8 mouse cellular contexts compared by ENCODE assay signal in genomic region chr8:105348450-105349095, GRCm38 (mm10). TPM values are rescaled to one million over a fixed set of nuclear protein-coding genes. Genes with fewer than 3 reads are reported as not detected.
DNase-seq lines count a peak whose midpoint lies in the region; ATAC-seq lines count a peak whose summit lies in the region.

Gene Slc9a5 (plus strand): TSS chr8:105348843.

- DNase-seq in cerebellum, adult 18-20 months = peak; percentile 64 to 75
- DNase-seq in forelimb bud, embryonic 11.5 days (ENCODE audit: low read depth, low spot score) = peak; percentile 83
- peak; percentile 34 for DNase-seq in kidney, adult 9 months
- DNase-seq in yolk sac, embryonic 10.5 days (ENCODE audit: low spot score) = peak; percentile 72

- H3K27ac ChIP-seq in liver, embryonic 12.5 days = peak within 1 kb of the TSS; percentile 74; the same call in 1 of the 2 replicates
- H3K27ac ChIP-seq in neural tube, embryonic 14.5 days (ENCODE audit: low read depth, low read length) = peak within 1 kb of the TSS; percentile 45; the same call in 1 of the 2 replicates

- H3K4me3 ChIP-seq in megakaryocyte, embryonic 14.5 days (replicated peaks) = peak within 1 kb of the TSS; percentile 98
- H3K4me3 ChIP-seq in liver, embryonic 12.5 days = peak within 1 kb of the TSS; percentile 70
- H3K4me3 ChIP-seq in neural tube, embryonic 14.5 days (ENCODE audit: low read depth, low read length) = peak within 1 kb of the TSS; percentile 66

- H3K36me3 ChIP-seq in megakaryocyte, embryonic 14.5 days (replicated peaks; ENCODE audit: low read length) = peaks cover 15% of the 10 kb centered on the region
- no peaks in the 10 kb centered on the region for H3K36me3 ChIP-seq in liver, embryonic 12.5 days
- no peaks in the 10 kb centered on the region for H3K36me3 ChIP-seq in neural tube, embryonic 14.5 days (ENCODE audit: control insufficient read depth, insufficient read depth, low read length)

- H3K27me3 ChIP-seq in megakaryocyte, embryonic 14.5 days (replicated peaks) = peaks cover 35% of the 10 kb centered on the region
- peaks cover 89% of the 10 kb centered on the region for H3K27me3 ChIP-seq in liver, embryonic 12.5 days (replicated peaks)
- H3K27me3 ChIP-seq in neural tube, embryonic 14.5 days (ENCODE audit: control insufficient read depth, insufficient read depth, low read length) = peaks cover 8% of the 10 kb centered on the region

- no peak for ATAC-seq in megakaryocyte, adult 5-6 weeks (ENCODE audit: poor library complexity, severe bottlenecking)
- no peak for ATAC-seq in liver, embryonic 12.5 days
- ATAC-seq in neural tube, embryonic 14.5 days (ENCODE audit: low read depth) = peak; percentile 19

- WGBS in liver, embryonic 12.5 days (ENCODE audit: insufficient replicate concordance) = 1% methylated on average over 34 of the region's 34 CpGs
- under 1% methylated on average over 34 of the region's 34 CpGs for WGBS in neural tube, embryonic 14.5 days

- H3K4me2 ChIP-seq in liver, embryonic 12.5 days = peak within 1 kb of the TSS; percentile 98
- H3K4me2 ChIP-seq in neural tube, embryonic 14.5 days (ENCODE audit: low read depth, low read length) = peak within 1 kb of the TSS; percentile 96

- H3K9me3 ChIP-seq in megakaryocyte, embryonic 14.5 days = no peaks in the 10 kb centered on the region
- H3K9me3 ChIP-seq in liver, embryonic 12.5 days (replicated peaks) = no peaks in the 10 kb centered on the region
- H3K9me3 ChIP-seq in neural tube, embryonic 14.5 days (ENCODE audit: control insufficient read depth, low read length) = no peaks in the 10 kb centered on the region

- peak within 1 kb of the TSS; percentile 77 for H3K9ac ChIP-seq in liver, embryonic 12.5 days
- peak within 1 kb of the TSS; percentile 84 for H3K9ac ChIP-seq in neural tube, embryonic 14.5 days (replicated peaks; ENCODE audit: low read depth, low read length)

- peaks cover 64% of the 10 kb centered on the region for H3K4me1 ChIP-seq in megakaryocyte, embryonic 14.5 days
- H3K4me1 ChIP-seq in liver, embryonic 12.5 days = peaks cover 57% of the 10 kb centered on the region
- peaks cover 11% of the 10 kb centered on the region for H3K4me1 ChIP-seq in neural tube, embryonic 14.5 days (ENCODE audit: control insufficient read depth, insufficient read depth, low read length)

RNA-seq across cellular contexts. Expression of gene Slc9a5, which starts in this region (rescaled TPM):
- polyA plus RNA-seq in megakaryocyte, embryonic 14.5 days (2012; ENCODE audit: insufficient read depth, low replicate concordance) = 4.1 and 16.4 TPM in 2 replicates
- 0.56 and 0.87 TPM in 2 replicates for total RNA-seq in megakaryocyte, adult 5-6 weeks (2015)
- total RNA-seq in megakaryocyte, adult 5-6 weeks (2017) = 0.73 and 0.77 TPM in 2 replicates
- polyA plus RNA-seq in liver, embryonic 12.5 days (2016; fragmentation: Nextera tagmentation; extraction: Ambion mirVana) = 0.42 and 0.48 TPM in 2 replicates
- polyA plus RNA-seq in neural tube, embryonic 14.5 days (2014; fragmentation: Nextera tagmentation; extraction: Ambion mirVana) = 10.5 and 13.2 TPM in 2 replicates
